Mouse (Mus musculus) fat pad, adult 2 months (tissue): Measurements from ENCODE around the gene Gm4869.

Experiments used
- DNase-seq: peaks from one replicate; pipeline ENCODE4 v3.0.0-alpha.2; 2011; ENCODE audit warnings: low read depth, low spot score; ENCODE audit errors: extremely low read depth

Gm4869 gene

DNA sequence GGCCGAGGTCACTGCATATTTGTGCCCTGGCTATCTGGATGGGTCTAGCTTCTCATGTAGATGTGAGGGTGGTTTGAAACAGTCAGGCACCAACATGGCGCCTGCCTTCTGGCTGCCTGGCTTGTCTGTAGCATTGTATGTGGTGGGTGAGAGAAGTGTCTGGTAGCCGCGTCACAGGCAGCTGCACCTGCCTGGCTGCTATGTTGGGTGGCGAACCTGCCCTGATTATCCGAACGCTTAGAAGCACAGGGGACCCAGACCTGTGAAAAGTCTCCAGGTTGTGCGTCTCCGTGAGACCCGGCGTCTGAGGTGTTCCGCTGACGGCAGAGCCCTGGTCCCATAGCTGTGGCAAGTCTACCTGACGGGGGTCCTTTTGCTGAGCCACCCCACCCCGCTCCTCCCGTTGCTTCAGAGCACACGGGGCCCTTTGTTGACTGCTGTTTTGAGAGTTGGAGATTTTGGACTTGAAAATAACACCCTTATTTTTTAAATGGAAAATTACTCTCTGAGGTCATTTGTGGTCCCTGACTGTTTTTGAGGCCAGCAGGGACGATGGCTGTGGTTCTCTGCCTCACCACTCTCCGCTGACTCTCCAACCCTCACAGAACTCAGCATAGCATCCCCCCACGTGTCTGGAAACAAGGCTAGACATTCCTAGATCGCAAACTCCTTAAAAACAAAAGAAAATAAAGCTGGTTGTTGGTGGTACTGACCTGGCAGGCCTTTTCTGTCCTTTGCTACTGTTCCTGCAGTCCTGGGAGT lies 71.9 kb downstream of the Gm4869 start:
- DNase-seq: no peak

DNA sequence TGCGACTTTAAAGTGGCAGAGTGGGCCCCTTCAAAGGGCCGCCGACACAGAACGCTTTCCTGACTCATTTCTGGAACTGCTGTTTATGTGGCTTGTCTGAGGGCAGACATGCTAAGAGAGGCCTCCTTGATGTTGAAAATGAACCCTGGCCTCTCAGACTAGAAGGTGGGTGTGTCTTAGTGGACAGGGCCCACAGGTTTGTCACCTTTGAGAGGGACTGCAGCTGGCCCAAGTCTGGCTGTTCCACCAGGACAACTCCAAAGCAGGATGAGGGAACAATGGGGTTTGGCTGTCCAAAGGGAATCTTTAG lies 72.4 kb downstream of the Gm4869 start:
- DNase-seq: no peak

DNA sequence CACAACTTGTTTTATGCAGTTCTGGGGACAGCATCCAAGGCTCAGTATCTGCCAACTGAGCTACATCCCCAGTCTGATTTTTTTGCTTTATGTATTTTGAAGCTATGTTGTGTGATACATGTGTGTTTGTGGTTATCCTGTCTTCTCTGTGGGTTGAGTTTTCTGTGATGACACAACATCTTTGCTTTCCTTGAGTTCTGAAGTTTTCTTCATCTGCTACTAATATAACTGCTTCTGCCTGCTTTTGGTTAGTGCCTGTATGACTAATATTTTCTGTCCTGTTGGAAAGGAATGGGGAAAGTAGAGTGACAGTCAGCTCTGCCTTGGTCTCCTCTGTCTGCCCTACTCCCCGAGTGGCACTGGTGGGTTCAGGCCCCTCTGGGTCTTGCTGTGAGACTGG lies 75.8 kb downstream of the Gm4869 start:
- no peak for DNase-seq

DNA sequence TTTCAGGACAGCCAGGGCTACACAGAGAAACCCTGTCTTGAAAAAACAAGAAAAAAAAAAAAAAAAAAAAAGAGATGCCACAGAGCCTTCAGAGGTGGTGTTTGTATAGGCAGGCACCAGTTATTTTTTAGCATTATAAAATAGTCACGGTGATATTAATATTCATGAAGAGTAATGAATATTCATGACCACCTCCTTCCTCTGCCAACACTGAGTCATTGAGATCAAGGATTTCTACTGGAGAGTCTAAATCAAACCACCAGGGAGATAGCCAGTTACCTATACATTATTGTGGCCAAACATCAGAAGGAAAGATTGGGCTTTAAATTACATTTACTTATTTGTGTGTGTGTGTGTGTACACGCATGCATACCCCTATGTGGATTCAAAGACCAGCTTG lies 81.3 kb downstream of the Gm4869 start:
- DNase-seq: no peak

DNA sequence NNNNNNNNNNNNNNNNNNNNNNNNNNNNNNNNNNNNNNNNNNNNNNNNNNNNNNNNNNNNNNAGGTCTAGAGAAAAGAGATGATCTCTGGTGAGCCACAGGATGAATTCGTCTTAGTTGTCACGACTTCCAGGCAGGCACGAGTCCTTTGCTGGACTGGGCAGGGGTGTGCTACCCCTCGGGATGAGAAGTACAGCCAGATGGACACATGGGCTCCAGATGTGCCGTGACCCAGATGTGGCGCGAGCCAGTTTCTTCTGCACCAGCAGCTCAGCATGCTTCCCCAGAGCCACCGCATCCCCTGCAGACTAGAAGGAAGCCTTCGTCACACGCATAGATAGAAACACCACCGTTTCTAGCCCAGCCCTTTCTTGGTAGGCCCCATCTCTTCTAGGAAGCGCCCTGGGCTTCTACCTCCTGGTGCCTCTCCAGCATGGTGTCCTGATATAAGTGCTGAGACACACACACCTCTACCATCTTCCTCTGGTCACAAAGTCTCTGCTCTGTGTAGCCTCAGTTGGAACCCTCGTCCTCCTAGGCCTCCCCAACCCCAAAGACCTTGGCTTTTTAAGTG lies 92.8 kb downstream of the Gm4869 start:
- DNase-seq: no peak

DNA sequence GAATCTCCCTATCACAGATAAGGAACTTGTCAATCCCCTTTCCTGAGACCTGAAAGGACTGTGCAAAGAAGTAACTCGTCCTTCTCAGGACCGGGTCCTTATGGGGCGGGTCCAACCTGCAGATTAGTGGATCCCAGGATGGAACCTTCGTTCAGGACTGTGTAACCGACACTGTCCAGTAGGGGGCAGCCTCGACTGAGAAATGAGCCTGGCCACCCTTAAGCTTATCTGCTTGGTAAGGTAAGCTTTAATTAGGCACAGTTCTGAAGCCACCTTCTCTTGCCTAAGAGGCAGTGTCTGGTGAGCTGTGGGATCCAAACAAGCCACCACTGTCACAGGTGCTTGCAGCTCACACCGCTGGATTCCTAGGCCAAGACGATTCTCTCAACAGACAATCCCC lies 94.7 kb downstream of the Gm4869 start:
- no peak for DNase-seq

DNA sequence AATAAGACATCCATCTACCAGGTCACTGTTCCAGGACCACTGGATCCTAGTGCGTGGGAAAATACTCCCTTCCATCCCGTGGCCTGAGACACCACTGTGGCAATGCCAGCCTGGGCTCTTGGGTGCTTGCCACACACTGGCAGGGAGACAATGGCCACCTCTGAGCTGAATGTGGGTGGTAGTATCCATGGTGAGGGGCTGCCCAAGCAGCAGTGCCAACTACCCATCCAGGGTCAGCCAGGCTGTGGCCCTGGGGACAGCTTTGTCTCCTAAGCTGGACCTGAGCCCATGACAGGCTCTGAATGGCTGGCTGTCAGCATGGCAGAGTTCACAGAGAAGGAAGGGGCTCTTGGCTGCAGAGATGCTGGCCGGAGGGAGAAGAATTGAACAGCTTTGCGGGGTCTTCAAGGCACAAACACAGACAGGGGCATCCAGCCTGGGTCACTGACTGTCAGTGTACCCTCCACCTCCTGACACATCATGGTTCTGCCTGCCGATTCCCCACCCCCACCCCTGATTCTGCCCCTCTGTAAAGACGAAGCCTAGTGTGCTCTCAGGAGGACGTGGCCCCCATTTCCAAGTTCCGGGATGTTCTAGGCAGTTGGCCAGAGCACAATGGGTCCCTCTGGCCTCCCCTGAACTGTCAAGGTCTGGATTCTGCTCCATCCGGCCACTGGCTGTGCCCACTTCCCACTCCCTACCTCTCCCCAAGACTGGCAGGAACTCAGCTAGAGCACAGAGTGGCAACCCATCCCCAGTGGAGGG lies 97.5 kb downstream of the Gm4869 start:
- no peak for DNase-seq
